Mouse (Mus musculus): Measurements from ENCODE around the gene Nr5a1. TPM values are rescaled to one million over a fixed set of nuclear protein-coding genes. Genes with fewer than 3 reads are reported as not detected.

Gene Nr5a1
- 0.44 TPM for total RNA-seq (2023)

DNA sequence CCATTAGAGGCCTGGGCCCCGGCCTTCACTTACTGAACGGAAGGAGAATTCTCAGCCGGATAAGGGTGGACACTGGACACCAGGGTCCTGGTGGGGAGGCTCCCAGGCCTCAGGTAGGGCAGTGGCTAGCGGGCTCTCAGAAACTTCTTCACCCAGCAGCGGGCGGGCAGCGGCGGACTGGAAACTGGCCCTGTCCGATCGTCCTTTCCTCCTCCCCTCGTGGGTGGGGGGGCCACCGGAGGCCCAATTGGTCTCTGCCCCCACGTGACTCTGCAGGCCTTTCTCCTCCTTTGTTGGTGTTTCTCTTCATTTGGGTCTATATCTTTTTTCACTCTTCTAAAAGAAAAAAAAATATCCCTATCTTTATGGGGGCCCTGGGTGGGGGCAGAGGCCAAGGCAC lies at the start of gene Nr5a1:
TSS of gene Nr5a1 (minus strand) at position 219 of the 400 bp plus-strand sequence.

DNA sequence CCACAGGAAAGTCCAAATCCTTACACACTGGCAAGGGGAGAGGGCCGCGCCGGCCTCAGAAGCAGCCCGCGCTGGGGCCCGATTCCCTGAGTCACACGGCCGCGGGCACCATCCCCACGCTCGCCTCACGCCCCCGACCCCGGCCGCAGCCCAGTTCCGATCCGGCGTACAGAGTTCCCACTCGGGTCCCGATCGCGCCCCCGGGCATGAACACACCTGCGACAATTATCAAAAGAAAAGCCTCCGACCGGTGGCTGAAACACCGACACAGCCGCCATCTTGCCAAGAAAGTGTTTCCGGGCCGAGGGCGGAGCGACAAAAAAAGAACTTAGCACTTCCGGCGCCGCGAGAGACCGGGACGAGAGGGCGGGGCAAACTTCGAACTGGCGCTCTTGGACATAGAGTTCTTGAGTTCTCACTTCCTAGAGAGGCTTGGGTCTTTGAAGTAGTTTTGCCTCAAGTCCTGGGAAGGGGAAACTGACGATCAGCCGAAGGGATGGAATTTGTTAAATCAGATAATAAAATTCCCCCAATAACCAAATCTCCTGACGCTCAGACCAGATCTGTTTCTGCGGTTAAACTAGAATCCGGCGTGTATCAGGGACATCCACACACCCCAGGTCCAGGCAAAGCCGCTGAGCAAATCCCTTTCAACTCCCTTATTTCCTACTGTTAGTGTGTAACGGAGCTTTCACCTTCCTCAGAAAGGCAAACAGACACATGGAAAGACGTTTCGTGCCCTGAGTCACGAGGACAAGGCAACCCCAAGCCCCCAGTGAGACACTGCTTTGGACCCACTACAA lies 70.5 kb downstream of the Nr5a1 start, which contains the start of gene Psmb7:
TSS of gene Psmb7 (minus strand) at position 463 of the 803 bp plus-strand sequence.

Other genes with a start within 250 kb of the Nr5a1 start
- gene Nek6, start 202.9 kb downstream of the Nr5a1 start, total RNA-seq (2023): 0.86 TPM
- 95.1 TPM for gene Psmb7, start 70.5 kb downstream of the Nr5a1 start, total RNA-seq (2023)
- 3.8 TPM for gene Nr6a1, start 213.1 kb upstream of the Nr5a1 start, total RNA-seq (2023)
- gene Olfml2a, start 217.4 kb upstream of the Nr5a1 start, total RNA-seq (2023): 0.18 TPM

Measured in CD4-positive naive resting alpha-beta T cell, adult 57 days (primary cell).